Mouse (Mus musculus) lung, embryonic 15.5 days (tissue): ENCODE data around the gene Dnase1l3. TPM values are rescaled to one million over a fixed set of nuclear protein-coding genes. Genes with fewer than 3 reads are reported as not detected.

Experiments used
- ATAC-seq: fragments of 200-750 bp; cut with Nextera tagmentation; 2 replicates; pipeline ENCODE4 v1.8.0; 2017; ENCODE audit warnings: moderate number of reproducible peaks, borderline replicate concordance; ENCODE audit not compliant: low FRiP score, low TSS enrichment; ENCODE audit errors: extremely low read depth
- H3K27ac ChIP-seq: fragments of 300-500 bp; sonication (generic); 2 replicates; pipeline ENCODE4 v1.5.1; 2015; ENCODE audit warnings: moderate library complexity, mild to moderate bottlenecking, inconsistent platforms
- H3K27me3 ChIP-seq: fragments of 300-500 bp; sonication (generic); 2 replicates; pipeline ENCODE4 v1.6.1; 2015; ENCODE audit warnings: inconsistent platforms
- H3K36me3 ChIP-seq: fragments of 300-500 bp; sonication (generic); 2 replicates; pipeline ENCODE4 v1.6.1; 2015; ENCODE audit warnings: inconsistent platforms
- H3K4me1 ChIP-seq: fragments of 300-500 bp; sonication (generic); 2 replicates; pipeline ENCODE4 v1.6.1; 2015; ENCODE audit warnings: inconsistent platforms
- H3K4me2 ChIP-seq: fragments of 300-500 bp; sonication (generic); 2 replicates; pipeline ENCODE4 v1.6.1; 2015; ENCODE audit warnings: inconsistent platforms, mild to moderate bottlenecking, moderate library complexity
- H3K4me3 ChIP-seq: fragments of 300-500 bp; sonication (generic); 2 replicates; pipeline ENCODE4 v1.5.1; 2015; ENCODE audit warnings: mild to moderate bottlenecking, inconsistent platforms
- H3K9ac ChIP-seq: fragments of 300-500 bp; sonication (generic); 2 replicates; pipeline ENCODE4 v1.6.1; 2015; ENCODE audit warnings: inconsistent platforms
- H3K9me3 ChIP-seq: fragments of 300-500 bp; sonication (generic); 2 replicates; pipeline ENCODE4 v1.6.1; 2016; ENCODE audit warnings: inconsistent platforms
- WGBS: fragments of 180-500 bp; shearing (Covaris S2); methylation state at CpG from one replicate; pipeline ENCODE4 v1.1.7; 2015; 5-methylcytosine and 5-hydroxymethylcytosine counted together
- polyA plus RNA-seq: library from polyadenylated mRNA; unstranded; fragments of >200 nt; fragmentation: Nextera tagmentation; extraction: Ambion mirVana; gene quantifications from 2 replicates; pipeline ENCODE4 v1.2.1, GENCODE M21; 2015

Gene Dnase1l3
- polyA plus RNA-seq, 1 experiment from 2014 or later = 0.31 TPM

GRCm38 (mm10) chr14:7944349-7945039 is 49.9 kb downstream of the Dnase1l3 start:
- H3K27me3 ChIP-seq = no peaks in the 10 kb centered on the region
- peaks cover 20% of the 10 kb centered on the region for H3K4me1 ChIP-seq
- no peak overlapping the region for H3K4me2 ChIP-seq
- H3K9ac ChIP-seq = no peak overlapping the region
- H3K27ac ChIP-seq = peak overlapping the region; percentile 56; the same call in 1 of the 2 replicates
- WGBS = 40% methylated on average over 8 of the region's 8 CpGs
- H3K36me3 ChIP-seq = peaks cover 6% of the 10 kb centered on the region; the same call in 1 of the 2 replicates
- 0 out of 2 replicates have a peak, but pooled peaks have one; percentile 17 for ATAC-seq
- no peak overlapping the region for H3K4me3 ChIP-seq
- H3K9me3 ChIP-seq = no peaks in the 10 kb centered on the region

GRCm38 (mm10) chr14:7943801-7944135 is 50.6 kb downstream of the Dnase1l3 start:
- no peak overlapping the region for H3K9ac ChIP-seq
- H3K27ac ChIP-seq = peak overlapping the region; percentile 56
- H3K9me3 ChIP-seq = no peaks in the 10 kb centered on the region
- H3K4me1 ChIP-seq = peaks cover 20% of the 10 kb centered on the region
- WGBS = 67% methylated on average over 3 of the region's 3 CpGs
- peaks cover 6% of the 10 kb centered on the region; the same call in 1 of the 2 replicates for H3K36me3 ChIP-seq
- no peaks in the 10 kb centered on the region for H3K27me3 ChIP-seq
- H3K4me2 ChIP-seq = no peak overlapping the region
- no peak for ATAC-seq
- no peak overlapping the region for H3K4me3 ChIP-seq

GRCm38 (mm10) chr14:7943101-7943800 is 51.1 kb downstream of the Dnase1l3 start:
- H3K4me3 ChIP-seq = no peak overlapping the region
- peaks cover 20% of the 10 kb centered on the region for H3K4me1 ChIP-seq
- H3K9me3 ChIP-seq = no peaks in the 10 kb centered on the region
- no peak for ATAC-seq
- H3K27me3 ChIP-seq = no peaks in the 10 kb centered on the region
- 54% methylated on average over 7 of the region's 7 CpGs for WGBS
- no peak overlapping the region for H3K4me2 ChIP-seq
- peak overlapping the region; percentile 56 for H3K27ac ChIP-seq
- no peak overlapping the region for H3K9ac ChIP-seq
- peaks cover 6% of the 10 kb centered on the region; the same call in 1 of the 2 replicates for H3K36me3 ChIP-seq

GRCm38 (mm10) chr14:7941413-7941812 is 53.0 kb downstream of the Dnase1l3 start:
- no peak for ATAC-seq
- Histone ChIP-seq H3K36me3 (peaks cover 3% of the 10 kb centered on the region; the same call in 1 of the 2 replicates), H3K4me3 (no peak overlapping the region), H3K27ac (no peak overlapping the region), H3K27me3 (no peaks in the 10 kb centered on the region), H3K9me3 (no peaks in the 10 kb centered on the region), H3K4me2 (no peak overlapping the region), H3K4me1 (peaks cover 25% of the 10 kb centered on the region), H3K9ac (no peak overlapping the region)
- 68% methylated on average over 5 of the region's 5 CpGs for WGBS

- Histone ChIP-seq H3K36me3 (peaks cover 8% of the 10 kb centered on the region; the same call in 1 of the 2 replicates), H3K27ac (no peak overlapping the region), H3K4me3 (no peak overlapping the region), H3K4me1 (peaks cover 18% of the 10 kb centered on the region), H3K4me2 (no peak overlapping the region), H3K27me3 (no peaks in the 10 kb centered on the region), H3K9ac (no peak overlapping the region), H3K9me3 (no peaks in the 10 kb centered on the region)
- 84% methylated on average over 19 of the region's 19 CpGs for WGBS
- no peak for ATAC-seq
Observed at GRCm38 (mm10) chr14:7938809-7939784, 55.3 kb downstream of the Dnase1l3 start.

- Histone ChIP-seq H3K36me3 (peaks cover 24% of the 10 kb centered on the region; the same call in 1 of the 2 replicates), H3K9me3 (no peaks in the 10 kb centered on the region), H3K4me1 (0 out of 2 replicates have a peak, but pooled peaks cover 4% of the 10 kb centered on the region), H3K4me3 (no peak overlapping the region), H3K4me2 (no peak overlapping the region), H3K9ac (no peak overlapping the region), H3K27me3 (no peaks in the 10 kb centered on the region), H3K27ac (no peak overlapping the region)
- no peak for ATAC-seq
- WGBS = 29% methylated on average over 17 of the region's 17 CpGs
Observed at GRCm38 (mm10) chr14:7937052-7937630, 57.2 kb downstream of the Dnase1l3 start.

GRCm38 (mm10) chr14:7934166-7934565 is 60.2 kb downstream of the Dnase1l3 start:
- Histone ChIP-seq H3K9me3 (no peaks in the 10 kb centered on the region), H3K4me3 (no peak overlapping the region), H3K9ac (no peak overlapping the region), H3K36me3 (peaks cover 46% of the 10 kb centered on the region; the same call in 1 of the 2 replicates), H3K27ac (no peak overlapping the region), H3K4me2 (no peak overlapping the region), H3K4me1 (0 out of 2 replicates have a peak, but pooled peaks cover 4% of the 10 kb centered on the region), H3K27me3 (no peaks in the 10 kb centered on the region)
- ATAC-seq = no peak
- 92% methylated on average over 7 of the region's 7 CpGs for WGBS

- no peaks in the 10 kb centered on the region for H3K9me3 ChIP-seq
- no peak overlapping the region for H3K9ac ChIP-seq
- 0 out of 2 replicates have a peak, but pooled peaks cover under 1% of the 10 kb centered on the region for H3K4me1 ChIP-seq
- H3K27me3 ChIP-seq = no peaks in the 10 kb centered on the region
- H3K4me3 ChIP-seq = no peak overlapping the region
- peaks cover 54% of the 10 kb centered on the region for H3K36me3 ChIP-seq
- WGBS = 95% methylated on average over 4 of the region's 4 CpGs
- H3K4me2 ChIP-seq = no peak overlapping the region
- no peak for ATAC-seq
- H3K27ac ChIP-seq = no peak overlapping the region
Observed at GRCm38 (mm10) chr14:7932151-7932550, 62.2 kb downstream of the Dnase1l3 start.

- Histone ChIP-seq H3K36me3 (peaks cover 60% of the 10 kb centered on the region), H3K27me3 (no peaks in the 10 kb centered on the region), H3K9ac (no peak overlapping the region), H3K9me3 (no peaks in the 10 kb centered on the region), H3K4me3 (no peak overlapping the region), H3K4me2 (no peak overlapping the region), H3K4me1 (no peaks in the 10 kb centered on the region), H3K27ac (no peak overlapping the region)
- no peak for ATAC-seq
- WGBS = 78% methylated on average over 7 of the region's 7 CpGs
Observed at GRCm38 (mm10) chr14:7929029-7929428, 65.3 kb downstream of the Dnase1l3 start.

- Histone ChIP-seq H3K27ac (no peak overlapping the region), H3K4me2 (no peak overlapping the region), H3K9ac (no peak overlapping the region), H3K36me3 (peaks cover 58% of the 10 kb centered on the region), H3K9me3 (no peaks in the 10 kb centered on the region), H3K4me3 (no peak overlapping the region), H3K4me1 (no peaks in the 10 kb centered on the region), H3K27me3 (no peaks in the 10 kb centered on the region)
- ATAC-seq = no peak
- WGBS = 75% methylated on average over 1 of the region's 1 CpGs
Observed at GRCm38 (mm10) chr14:7928362-7928761, 66.0 kb downstream of the Dnase1l3 start.

GRCm38 (mm10) chr14:7923635-7924034 is 70.7 kb downstream of the Dnase1l3 start:
- H3K4me3 ChIP-seq = no peak overlapping the region
- no peak for ATAC-seq
- peaks cover 20% of the 10 kb centered on the region for H3K4me1 ChIP-seq
- H3K9me3 ChIP-seq = no peaks in the 10 kb centered on the region
- no peak overlapping the region for H3K4me2 ChIP-seq
- peaks cover 31% of the 10 kb centered on the region for H3K36me3 ChIP-seq
- H3K27ac ChIP-seq = no peak overlapping the region
- H3K9ac ChIP-seq = no peak overlapping the region
- no peaks in the 10 kb centered on the region for H3K27me3 ChIP-seq
